Mouse (Mus musculus): ENCODE measurements around the gene Slc22a5. TPM values are rescaled to one million over a fixed set of nuclear protein-coding genes. Genes with fewer than 3 reads are reported as not detected.
A peak's percentile ranks its signal among the peaks of the same experiment; 100 is the strongest.
"Not testable (repeated sequence)": the region's sequence is repeated elsewhere in the genome, so short reads cannot be mapped to it uniquely, and the experiment has no call there.

The Slc22a5 gene
- polyA plus RNA-seq, 1 experiment from 2014 or later: 2.4 TPM

- not testable (repeated sequence) for H3K4me1 ChIP-seq; H3K4me2 ChIP-seq; H3K9me3 ChIP-seq (replicated peaks); H3K36me3 ChIP-seq; H3K4me3 ChIP-seq; H3K27me3 ChIP-seq (replicated peaks); H3K27ac ChIP-seq; ATAC-seq; H3K9ac ChIP-seq
- 70% methylated on average over 5 of the region's 5 CpGs for WGBS (ENCODE audit: insufficient replicate concordance)
Measured at GRCm38 (mm10) chr11:53878096-53878495, 13.4 kb downstream of the Slc22a5 start.

- no peaks in the 10 kb centered on the region for H3K36me3 ChIP-seq
- H3K4me2 ChIP-seq: no peak overlapping the region
- no peak overlapping the region for H3K9ac ChIP-seq
- ATAC-seq: no peak
- no peaks in the 10 kb centered on the region for H3K4me1 ChIP-seq
- no peak overlapping the region for H3K4me3 ChIP-seq
- 59% methylated on average over 4 of the region's 4 CpGs for WGBS (ENCODE audit: insufficient replicate concordance)
- no peaks in the 10 kb centered on the region for H3K27me3 ChIP-seq (replicated peaks)
- no peaks in the 10 kb centered on the region for H3K9me3 ChIP-seq (replicated peaks)
- no peak overlapping the region for H3K27ac ChIP-seq
Measured at GRCm38 (mm10) chr11:53876488-53876887, 15.0 kb downstream of the Slc22a5 start.

- Histone ChIP-seq H3K36me3 (no peaks in the 10 kb centered on the region), H3K4me3 (no peak overlapping the region), H3K27me3 (replicated peaks) (no peaks in the 10 kb centered on the region), H3K4me1 (no peaks in the 10 kb centered on the region), H3K9ac (no peak overlapping the region), H3K9me3 (replicated peaks) (no peaks in the 10 kb centered on the region), H3K4me2 (no peak overlapping the region), H3K27ac (no peak overlapping the region)
- WGBS (ENCODE audit: insufficient replicate concordance): 66% methylated on average over 4 of the region's 4 CpGs
- ATAC-seq: no peak
Measured at GRCm38 (mm10) chr11:53874706-53875105, 16.8 kb downstream of the Slc22a5 start.

GRCm38 (mm10) chr11:53873909-53874704 is 17.4 kb downstream of the Slc22a5 start:
- 63% methylated on average over 5 of the region's 5 CpGs for WGBS (ENCODE audit: insufficient replicate concordance)
- not testable (repeated sequence) for H3K36me3 ChIP-seq; H3K9ac ChIP-seq; H3K9me3 ChIP-seq (replicated peaks); H3K27ac ChIP-seq; H3K4me1 ChIP-seq; H3K4me2 ChIP-seq; H3K27me3 ChIP-seq (replicated peaks); H3K4me3 ChIP-seq; ATAC-seq

GRCm38 (mm10) chr11:53871786-53872507 is 19.5 kb downstream of the Slc22a5 start:
- H3K4me2 ChIP-seq: no peak overlapping the region
- no peak for ATAC-seq
- H3K9ac ChIP-seq: no peak overlapping the region
- H3K4me1 ChIP-seq: no peaks in the 10 kb centered on the region
- no peaks in the 10 kb centered on the region for H3K27me3 ChIP-seq (replicated peaks)
- H3K36me3 ChIP-seq: no peaks in the 10 kb centered on the region
- H3K4me3 ChIP-seq: no peak overlapping the region
- H3K9me3 ChIP-seq (replicated peaks): no peaks in the 10 kb centered on the region
- 78% methylated on average over 2 of the region's 2 CpGs for WGBS (ENCODE audit: insufficient replicate concordance)
- no peak overlapping the region for H3K27ac ChIP-seq

GRCm38 (mm10) chr11:53869172-53869571 is 22.3 kb downstream of the Slc22a5 start:
- H3K27ac ChIP-seq: no peak overlapping the region
- H3K36me3 ChIP-seq: no peaks in the 10 kb centered on the region
- H3K4me2 ChIP-seq: no peak overlapping the region
- H3K4me1 ChIP-seq: no peaks in the 10 kb centered on the region
- no peak overlapping the region for H3K9ac ChIP-seq
- H3K4me3 ChIP-seq: no peak overlapping the region
- 75% methylated on average over 5 of the region's 5 CpGs for WGBS (ENCODE audit: insufficient replicate concordance)
- no peaks in the 10 kb centered on the region for H3K9me3 ChIP-seq (replicated peaks)
- no peaks in the 10 kb centered on the region for H3K27me3 ChIP-seq (replicated peaks)
- ATAC-seq: no peak

- H3K4me2 ChIP-seq; H3K36me3 ChIP-seq; H3K27ac ChIP-seq; H3K9ac ChIP-seq; H3K27me3 ChIP-seq (replicated peaks); H3K4me1 ChIP-seq; H3K4me3 ChIP-seq; ATAC-seq; H3K9me3 ChIP-seq (replicated peaks): not testable (repeated sequence)
- WGBS (ENCODE audit: insufficient replicate concordance): 35% methylated on average over 5 of the region's 5 CpGs
Measured at GRCm38 (mm10) chr11:53868323-53868722, 23.1 kb downstream of the Slc22a5 start.

GRCm38 (mm10) chr11:53864724-53865310 is 26.6 kb downstream of the Slc22a5 start:
- H3K36me3 ChIP-seq; H3K27ac ChIP-seq; H3K4me1 ChIP-seq; H3K9me3 ChIP-seq (replicated peaks); H3K4me3 ChIP-seq; H3K4me2 ChIP-seq; H3K9ac ChIP-seq; H3K27me3 ChIP-seq (replicated peaks); ATAC-seq: not testable (repeated sequence)
- 83% methylated on average over 2 of the region's 4 CpGs for WGBS (ENCODE audit: insufficient replicate concordance)

- not testable (repeated sequence) for H3K9ac ChIP-seq; H3K4me3 ChIP-seq; ATAC-seq; H3K4me2 ChIP-seq; H3K27me3 ChIP-seq (replicated peaks); H3K36me3 ChIP-seq; H3K27ac ChIP-seq; H3K9me3 ChIP-seq (replicated peaks); H3K4me1 ChIP-seq
- WGBS (ENCODE audit: insufficient replicate concordance): 82% methylated on average over 8 of the region's 9 CpGs
Measured at GRCm38 (mm10) chr11:53860944-53861343, 30.5 kb downstream of the Slc22a5 start.

GRCm38 (mm10) chr11:53858761-53859580 is 32.5 kb downstream of the Slc22a5 start, which contains the start of gene Gm12216:
Gm12216 (minus strand) TSS chr11:53859256.
- ATAC-seq: peak; percentile 49
- WGBS (ENCODE audit: insufficient replicate concordance): 11% methylated on average over 40 of the region's 50 CpGs
- H3K9me3 ChIP-seq (replicated peaks); H3K36me3 ChIP-seq; H3K4me1 ChIP-seq; H3K27me3 ChIP-seq (replicated peaks); H3K27ac ChIP-seq: not testable (repeated sequence)
- Histone ChIP-seq H3K9ac (peak within 1 kb of the TSS; percentile 68), H3K4me3 (peak within 1 kb of the TSS; percentile 65), H3K4me2 (peak within 1 kb of the TSS; percentile 78)

- peaks cover 9% of the 10 kb centered on the region; the same call in 1 of the 2 replicates for H3K4me1 ChIP-seq
- no peaks in the 10 kb centered on the region; the same call in 1 of the 2 replicates for H3K27me3 ChIP-seq (replicated peaks)
- no peaks in the 10 kb centered on the region for H3K36me3 ChIP-seq
- H3K4me3 ChIP-seq: peak overlapping the region; percentile 65; the same call in 1 of the 2 replicates
- no peaks in the 10 kb centered on the region for H3K9me3 ChIP-seq (replicated peaks)
- ATAC-seq: no peak
- H3K4me2 ChIP-seq: peak overlapping the region; percentile 78
- 76% methylated on average over 6 of the region's 6 CpGs for WGBS (ENCODE audit: insufficient replicate concordance)
- no peak overlapping the region for H3K27ac ChIP-seq
- no peak overlapping the region for H3K9ac ChIP-seq
Measured at GRCm38 (mm10) chr11:53858058-53858760, 33.3 kb downstream of the Slc22a5 start.

Measured in liver, embryonic 12.5 days (tissue).